Mouse (Mus musculus) small intestine, adult 2 months (tissue): ENCODE results near the gene Angptl4. TPM values are rescaled to one million over a fixed set of nuclear protein-coding genes. Genes with fewer than 3 reads are reported as not detected.
A peak's percentile ranks its signal among the peaks of the same experiment; 100 is the strongest.
"Not testable (repeated sequence)": the region's sequence is repeated elsewhere in the genome, so short reads cannot be mapped to it uniquely, and the experiment has no call there.

Experiments
- H3K27ac ChIP-seq: fragments of 200-500 bp; 2 replicates; pipeline ENCODE4 v1.5.1; 2012; ENCODE audit warnings: low read depth, low read length, control low read depth, inconsistent platforms; ENCODE audit not compliant: insufficient read depth
- H3K27me3 ChIP-seq: fragments of 200-500 bp; 2 replicates; pipeline ENCODE4 v1.6.1; 2012; ENCODE audit warnings: mild to moderate bottlenecking, moderate library complexity, low read length, inconsistent platforms; ENCODE audit not compliant: control insufficient read depth, insufficient read depth
- H3K36me3 ChIP-seq: fragments of 200-500 bp; 2 replicates; pipeline ENCODE4 v1.6.1; 2012; ENCODE audit warnings: mild to moderate bottlenecking, low read length, control low read depth, inconsistent platforms; ENCODE audit not compliant: control insufficient read depth, insufficient read depth
- H3K4me1 ChIP-seq: fragments of 200-500 bp; 2 replicates; pipeline ENCODE4 v1.6.1; 2012; ENCODE audit warnings: low read length, inconsistent platforms, mixed read lengths; ENCODE audit not compliant: control insufficient read depth, insufficient read depth, insufficient read length
- H3K4me3 ChIP-seq: fragments of 200-500 bp; 2 replicates; pipeline ENCODE4 v1.5.1; 2012; ENCODE audit warnings: low read depth, mild to moderate bottlenecking, control low read depth, inconsistent platforms, low read length, moderate library complexity
- CTCF ChIP-seq: fragments of 200-500 bp; IDR thresholded peaks from 2 replicates; pipeline ENCODE4 v1.5.1; 2012; ENCODE audit warnings: low read depth, mild to moderate bottlenecking, control low read depth, inconsistent platforms, low read length, moderate library complexity, mixed read lengths; ENCODE audit not compliant: insufficient replicate concordance, insufficient read length; ENCODE audit errors: extremely low read depth
- POLR2A ChIP-seq: fragments of 200-500 bp; IDR thresholded peaks from 2 replicates; pipeline ENCODE4 v1.6.1; 2012; ENCODE audit warnings: low read depth, mild to moderate bottlenecking, control low read depth, inconsistent platforms, low read length, moderate library complexity
- WGBS: fragments of 180-500 bp; shearing (Covaris S2); methylation state at CpG from one replicate; pipeline ENCODE4 v1.1.7; 2018; 5-methylcytosine and 5-hydroxymethylcytosine counted together
- polyA plus RNA-seq: library from polyadenylated mRNA; depleted of rRNA; stranded (reverse); fragments of >200 nt; gene quantifications from 2 replicates; pipeline ENCODE4 v1.2.3, GENCODE M21; 2012; rRNA removed

The Angptl4 gene
- 14.7 and 57.3 TPM in 2 replicates for polyA plus RNA-seq

DNA sequence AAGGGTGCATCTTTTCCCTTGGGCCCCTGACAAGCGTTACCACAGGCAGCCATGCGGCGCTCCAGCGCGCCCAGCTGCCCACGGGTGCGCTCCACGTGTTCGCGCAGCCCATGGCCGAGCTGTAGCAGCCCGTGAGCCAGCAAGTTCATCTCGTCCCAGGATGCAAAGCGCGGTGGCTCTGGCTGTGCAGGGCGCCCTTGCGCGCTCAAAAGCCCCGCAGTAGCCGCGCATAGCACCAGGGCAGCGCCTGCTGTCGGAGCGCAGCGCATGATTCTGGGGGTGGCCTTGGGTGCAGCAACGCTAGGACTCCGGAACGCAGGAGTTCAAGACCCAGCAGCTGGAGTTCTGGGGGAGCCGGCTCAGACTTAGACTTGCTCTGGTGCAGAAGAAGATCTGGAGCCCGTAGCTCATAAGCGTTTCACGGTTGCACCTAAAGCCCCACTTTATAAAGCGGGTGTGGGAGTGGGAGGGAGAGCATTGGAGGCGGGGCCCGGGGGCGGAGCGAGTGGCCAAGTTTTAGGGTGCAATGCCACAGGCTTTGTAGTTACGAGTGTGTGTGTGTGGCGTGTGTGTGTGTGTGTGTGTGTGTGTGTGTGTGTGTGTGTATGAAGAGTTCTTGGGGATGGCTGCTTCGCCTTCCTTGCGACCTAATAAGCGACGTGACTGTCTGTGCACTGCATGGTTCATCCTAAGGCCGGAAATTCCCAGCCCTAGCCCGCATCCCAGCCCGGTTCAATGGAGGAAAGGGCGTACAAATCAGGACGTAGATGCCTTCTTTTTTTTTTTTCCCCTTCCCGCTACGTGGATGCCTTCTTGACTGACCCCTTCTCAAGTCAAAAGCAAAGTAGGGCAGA lies at the start of gene Angptl4:
TSS of gene Angptl4 (minus strand) at position 707 of the 854 bp plus-strand sequence.
- TF ChIP-seq POLR2A (no peak; the same call in 1 of the 2 replicates), CTCF (no peak)
- WGBS = under 1% methylated on average over 50 of the region's 50 CpGs

DNA sequence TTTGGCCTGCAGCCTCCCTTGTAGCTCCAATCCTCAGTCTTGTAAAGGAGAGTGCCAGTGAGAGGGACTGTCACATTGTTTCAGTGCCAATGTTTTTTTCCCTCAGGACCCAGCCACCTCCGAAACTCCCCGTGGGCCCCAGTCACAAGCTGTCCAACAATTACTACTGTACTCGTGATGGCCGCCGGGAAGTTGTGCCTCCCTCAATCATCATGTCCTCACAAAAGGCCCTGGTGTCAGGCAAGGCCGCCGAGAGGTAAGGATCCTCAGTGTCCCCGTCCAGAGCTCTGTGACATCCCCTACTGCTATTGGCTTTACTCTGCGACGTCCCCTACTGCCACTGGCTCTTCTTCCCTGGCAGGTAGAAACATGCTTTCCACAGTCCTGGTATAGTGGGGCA lies 47.9 kb upstream of the Angptl4 start:
- Histone ChIP-seq H3K36me3 (peaks cover 47% of the 10 kb centered on the region), H3K27me3 (no peaks in the 10 kb centered on the region), H3K4me1 (peaks cover 10% of the 10 kb centered on the region), H3K4me3 (no peak overlapping the region), H3K27ac (no peak overlapping the region)
- TF ChIP-seq CTCF (no peak), POLR2A (no peak)
- 74% methylated on average over 10 of the region's 10 CpGs for WGBS

More for the DNA sequence above, at the start of gene Angptl4:
- peaks cover 33% of the 10 kb centered on the region for H3K4me1 ChIP-seq
- peaks cover 4% of the 10 kb centered on the region; the same call in 1 of the 2 replicates for H3K36me3 ChIP-seq
- H3K27ac ChIP-seq = peak within 1 kb of the TSS; percentile 64
- no peaks in the 10 kb centered on the region for H3K27me3 ChIP-seq
- peak within 1 kb of the TSS; percentile 63 for H3K4me3 ChIP-seq

- WGBS = 17% methylated on average over 2 of the region's 2 CpGs
- H3K36me3 ChIP-seq = peaks cover 42% of the 10 kb centered on the region
- TF ChIP-seq POLR2A (no peak), CTCF (no peak)
Observed at GRCm38 (mm10) chr17:33828892-33829291, 47.3 kb upstream of the Angptl4 start.

GRCm38 (mm10) chr17:33826850-33827249 lies 45.2 kb upstream of the Angptl4 start:
- no peak overlapping the region for H3K27ac ChIP-seq
- 0% methylated on average over 3 of the region's 3 CpGs for WGBS
- H3K36me3 ChIP-seq = peaks cover 39% of the 10 kb centered on the region
- H3K4me1 ChIP-seq = peaks cover 17% of the 10 kb centered on the region
- TF ChIP-seq CTCF (peak; percentile 70; the same call in 1 of the 2 replicates), POLR2A (no peak)
- H3K27me3 ChIP-seq = no peaks in the 10 kb centered on the region
- no peak overlapping the region for H3K4me3 ChIP-seq

More at GRCm38 (mm10) chr17:33828892-33829291, 47.3 kb upstream of the Angptl4 start:
- Histone ChIP-seq H3K4me3 (no peak overlapping the region), H3K27ac (no peak overlapping the region; the same call in 1 of the 2 replicates), H3K4me1 (peaks cover 10% of the 10 kb centered on the region), H3K27me3 (no peaks in the 10 kb centered on the region)

GRCm38 (mm10) chr17:33825462-33825861 lies 43.8 kb upstream of the Angptl4 start:
- H3K4me3 ChIP-seq = no peak overlapping the region
- no peak for TF ChIP-seq CTCF
- no peak for TF ChIP-seq POLR2A
- no peaks in the 10 kb centered on the region for H3K27me3 ChIP-seq
- H3K36me3 ChIP-seq = peaks cover 35% of the 10 kb centered on the region
- H3K27ac ChIP-seq = no peak overlapping the region
- WGBS = 73% methylated on average over 8 of the region's 8 CpGs
- peaks cover 17% of the 10 kb centered on the region for H3K4me1 ChIP-seq

DNA sequence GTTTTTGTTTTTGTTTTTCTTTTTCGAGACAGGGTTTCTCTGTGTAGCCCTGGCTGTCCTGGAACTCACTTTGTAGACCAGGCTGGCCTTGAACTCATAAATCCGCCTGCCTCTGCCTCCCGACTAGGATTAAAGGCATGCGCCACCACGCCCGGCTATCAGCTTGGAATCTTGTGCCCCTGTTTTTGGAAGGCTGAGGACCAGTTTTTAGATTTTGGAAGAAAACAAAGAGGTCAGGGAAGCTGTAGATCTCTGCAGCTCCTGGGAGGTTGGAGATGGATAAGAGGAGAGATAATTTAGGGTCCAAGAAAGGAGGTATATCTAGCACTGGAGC lies 43.3 kb upstream of the Angptl4 start:
- WGBS = 3% methylated on average over 6 of the region's 6 CpGs
- not testable (repeated sequence) for H3K27ac ChIP-seq, H3K27me3 ChIP-seq
- Histone ChIP-seq H3K4me1 (peaks cover 17% of the 10 kb centered on the region), H3K4me3 (peak overlapping the region; percentile 87), H3K36me3 (peaks cover 30% of the 10 kb centered on the region)

DNA sequence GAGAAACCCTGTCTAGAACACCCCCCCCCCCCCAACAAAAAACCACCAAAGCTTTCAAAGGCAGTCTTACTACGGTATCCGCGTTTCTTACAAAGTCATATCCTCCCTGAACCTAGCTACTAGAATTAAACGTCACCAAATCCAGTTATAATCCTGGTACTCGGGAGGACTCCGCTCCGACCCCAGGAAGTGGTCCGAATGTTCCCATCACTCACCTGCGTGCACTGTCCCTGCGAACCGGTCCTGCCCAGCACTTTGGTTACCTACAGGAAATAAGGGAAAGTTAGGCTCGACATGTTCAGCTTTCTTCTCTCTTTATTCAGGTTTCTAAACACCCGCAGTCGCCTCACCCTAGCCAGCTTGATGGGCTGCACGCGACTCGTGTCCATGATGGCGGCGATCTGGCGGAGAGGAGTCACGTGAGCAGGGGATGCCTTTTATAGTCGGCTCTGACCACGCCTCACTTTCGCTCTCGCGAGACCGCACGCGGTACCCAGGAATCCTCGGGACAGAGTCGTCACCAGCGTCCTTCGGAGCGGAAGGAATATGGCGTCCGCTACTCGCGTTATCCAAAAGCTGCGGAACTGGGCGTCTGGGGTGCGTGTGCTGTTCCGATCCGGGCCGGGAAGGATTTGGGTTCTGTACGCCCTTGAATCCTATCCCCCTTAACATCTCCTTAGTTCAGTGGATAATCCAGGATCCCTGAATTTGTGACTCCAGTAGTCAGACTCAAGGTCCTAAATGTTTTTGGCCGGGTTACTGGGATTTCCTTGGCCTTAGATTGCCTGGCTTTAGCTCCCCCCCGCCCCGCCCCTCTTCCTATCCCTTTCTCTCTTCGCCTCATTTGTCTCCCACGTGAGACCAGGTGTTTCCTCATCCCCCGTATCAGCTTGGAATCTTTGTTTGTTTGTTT lies 42.7 kb upstream of the Angptl4 start, which contains the start of the genes Rps28 and Ndufa7:
TSS of gene Rps28 (minus strand) at position 479 of the 913 bp plus-strand sequence.
TSS of gene Ndufa7 (plus strand) at position 489 of the 913 bp plus-strand sequence.
- WGBS = under 1% methylated on average over 51 of the region's 51 CpGs
- Histone ChIP-seq H3K27ac (peak within 1 kb of the TSS; percentile 68), H3K4me3 (peak within 1 kb of the TSS; percentile 87), H3K36me3 (peaks cover 26% of the 10 kb centered on the region), H3K4me1 (peaks cover 13% of the 10 kb centered on the region), H3K27me3 (no peaks in the 10 kb centered on the region)
- TF ChIP-seq CTCF = no peak
- TF ChIP-seq POLR2A = peak; percentile 82

DNA sequence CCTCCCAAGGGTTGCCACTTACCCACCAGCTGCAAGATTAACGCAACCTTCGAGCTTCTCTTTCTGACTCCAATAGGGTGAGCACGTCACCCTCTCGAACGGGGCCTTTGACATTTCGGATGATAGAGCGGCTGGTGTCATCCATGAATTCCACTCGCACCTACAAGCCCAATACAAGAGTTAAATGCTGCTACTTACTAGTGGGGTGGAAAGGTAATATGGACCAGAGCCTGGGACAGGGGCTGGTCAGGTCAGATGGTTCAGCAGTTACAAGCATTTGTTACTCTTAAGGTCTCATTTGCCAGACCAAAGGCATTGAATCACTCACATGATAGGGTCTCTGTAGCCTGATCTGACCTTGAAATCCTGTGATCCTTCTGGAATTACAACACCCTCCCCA lies 41.5 kb upstream of the Angptl4 start:
- Histone ChIP-seq H3K36me3 (peaks cover 26% of the 10 kb centered on the region), H3K4me1 (peaks cover 12% of the 10 kb centered on the region)
- not testable (repeated sequence) for H3K4me3 ChIP-seq, H3K27ac ChIP-seq, H3K27me3 ChIP-seq
- 51% methylated on average over 8 of the region's 8 CpGs for WGBS
